Mouse (Mus musculus) liver, embryonic 15.5 days (tissue): ENCODE results near the gene Rfc2. TPM values are rescaled to one million over a fixed set of nuclear protein-coding genes. Genes with fewer than 3 reads are reported as not detected.

Source experiments
- ATAC-seq: fragments of 200-750 bp; cut with Nextera tagmentation; 2 replicates; pipeline ENCODE4 v1.8.0; 2017; ENCODE audit warnings: moderate number of reproducible peaks, mild to moderate bottlenecking, moderate library complexity; ENCODE audit not compliant: insufficient read depth
- H3K27ac ChIP-seq: fragments of 300-500 bp; sonication (generic); replicated peaks from 2 replicates; pipeline ENCODE4 v1.5.1; 2015; ENCODE audit warnings: mild to moderate bottlenecking, inconsistent platforms
- H3K27me3 ChIP-seq: fragments of 300-500 bp; sonication (generic); 2 replicates; pipeline ENCODE4 v1.6.1; 2015; ENCODE audit warnings: mild to moderate bottlenecking, inconsistent platforms
- H3K36me3 ChIP-seq: fragments of 300-500 bp; sonication (generic); replicated peaks from 2 replicates; pipeline ENCODE4 v1.6.1; 2015; ENCODE audit warnings: moderate library complexity, mild to moderate bottlenecking, inconsistent platforms
- H3K4me1 ChIP-seq: fragments of 300-500 bp; sonication (generic); replicated peaks from 2 replicates; pipeline ENCODE4 v1.6.1; 2015; ENCODE audit warnings: inconsistent platforms
- H3K4me2 ChIP-seq: fragments of 300-500 bp; sonication (generic); 2 replicates; pipeline ENCODE4 v1.6.1; 2015; ENCODE audit warnings: moderate library complexity, mild to moderate bottlenecking, inconsistent platforms
- H3K4me3 ChIP-seq: fragments of 300-500 bp; sonication (generic); replicated peaks from 2 replicates; pipeline ENCODE4 v1.5.1; 2015; ENCODE audit warnings: mild to moderate bottlenecking, inconsistent platforms
- H3K9ac ChIP-seq: fragments of 300-500 bp; sonication (generic); 2 replicates; pipeline ENCODE4 v1.6.1; 2015; ENCODE audit warnings: moderate library complexity, mild to moderate bottlenecking, inconsistent platforms
- H3K9me3 ChIP-seq: fragments of 300-500 bp; sonication (generic); replicated peaks from 2 replicates; pipeline ENCODE4 v1.6.1; 2016; ENCODE audit warnings: inconsistent platforms
- WGBS: fragments of 180-500 bp; shearing (Covaris S2); methylation state at CpG from one replicate; pipeline ENCODE4 v1.1.7; 2015; ENCODE audit warnings: mixed read lengths; ENCODE audit not compliant: insufficient replicate concordance; 5-methylcytosine and 5-hydroxymethylcytosine counted together
- polyA plus RNA-seq: library from polyadenylated mRNA; unstranded; fragments of >200 nt; fragmentation: Nextera tagmentation; extraction: Ambion mirVana; gene quantifications from 2 replicates; pipeline ENCODE4 v1.2.1, GENCODE M21; 2015

The Rfc2 gene
- polyA plus RNA-seq, 1 experiment from 2014 or later: 158 TPM

DNA sequence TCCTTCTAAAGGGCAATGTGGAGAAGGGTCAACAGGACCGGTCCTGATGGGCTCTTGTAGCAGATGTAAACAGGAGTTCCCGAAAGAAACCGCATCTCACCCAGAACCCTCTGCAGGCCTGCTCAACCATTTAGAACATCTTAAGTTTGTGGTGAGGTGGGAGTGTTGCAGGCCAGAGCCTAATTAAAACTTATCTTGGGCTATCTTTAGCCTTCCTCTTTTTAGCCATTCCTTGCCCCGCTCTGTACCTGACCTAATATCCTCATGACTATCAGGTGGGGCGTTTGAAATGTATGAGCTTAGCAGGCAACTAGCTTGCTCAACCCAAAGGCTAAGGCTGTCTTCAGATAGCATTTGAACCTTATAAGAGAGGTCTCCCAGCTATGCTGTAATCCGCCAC is 15.5 kb upstream of the Rfc2 start:
- Histone ChIP-seq H3K4me3 (no peak overlapping the region), H3K36me3 (no peaks in the 10 kb centered on the region), H3K27me3 (no peaks in the 10 kb centered on the region), H3K27ac (no peak overlapping the region), H3K9me3 (no peaks in the 10 kb centered on the region), H3K4me2 (no peak overlapping the region), H3K9ac (no peak overlapping the region), H3K4me1 (0 out of 2 replicates have a peak, but pooled peaks cover 3% of the 10 kb centered on the region)
- no peak for ATAC-seq
- WGBS: 61% methylated on average over 6 of the region's 6 CpGs

DNA sequence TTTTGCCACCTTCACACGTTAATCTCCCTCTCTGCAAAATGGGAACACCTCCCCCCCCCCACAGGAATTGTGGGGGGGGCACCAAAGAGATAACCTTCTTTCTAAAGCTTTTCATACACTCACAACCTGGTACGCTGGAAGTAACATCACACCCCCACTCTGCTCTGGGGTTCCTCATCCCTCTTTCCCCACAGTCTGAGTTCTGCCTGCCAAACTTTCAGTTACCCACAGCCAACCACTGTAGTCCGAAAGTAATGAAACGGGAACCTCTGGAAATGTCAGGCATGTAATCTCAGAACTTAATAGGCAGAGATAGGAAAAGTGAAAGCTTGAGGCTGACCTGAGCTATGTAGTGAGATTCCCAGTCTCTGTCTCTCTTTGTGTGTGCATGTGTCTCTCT is 13.7 kb upstream of the Rfc2 start:
- Histone ChIP-seq H3K9ac (no peak overlapping the region), H3K27ac (no peak overlapping the region), H3K4me2 (no peak overlapping the region), H3K4me3 (no peak overlapping the region), H3K27me3 (no peaks in the 10 kb centered on the region), H3K9me3 (no peaks in the 10 kb centered on the region), H3K4me1 (peaks cover 16% of the 10 kb centered on the region), H3K36me3 (no peaks in the 10 kb centered on the region)
- no peak for ATAC-seq
- 69% methylated on average over 4 of the region's 4 CpGs for WGBS

DNA sequence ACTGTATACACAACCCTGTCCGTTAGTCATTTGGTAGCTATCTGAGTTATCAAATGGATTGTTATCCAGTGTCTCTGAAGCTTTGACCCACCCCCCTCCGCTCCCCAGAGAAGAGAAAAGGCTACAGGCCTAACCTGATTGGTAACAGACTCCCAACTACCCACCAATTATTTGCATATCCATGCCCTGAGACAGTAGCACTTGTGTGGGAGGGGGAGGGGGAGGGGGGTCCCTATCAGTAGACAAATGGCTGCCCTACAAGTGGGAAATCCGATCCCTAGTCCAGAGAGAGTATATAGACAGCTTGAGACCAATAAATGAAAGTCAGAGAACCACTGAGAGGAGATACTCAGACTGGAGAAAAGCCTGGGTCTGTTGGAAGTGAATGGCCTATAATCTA is 13.1 kb upstream of the Rfc2 start:
- 62% methylated on average over 3 of the region's 3 CpGs for WGBS
- Histone ChIP-seq H3K9ac (no peak overlapping the region), H3K36me3 (no peaks in the 10 kb centered on the region), H3K9me3 (no peaks in the 10 kb centered on the region), H3K4me2 (no peak overlapping the region), H3K4me3 (no peak overlapping the region), H3K4me1 (peaks cover 22% of the 10 kb centered on the region), H3K27ac (no peak overlapping the region), H3K27me3 (no peaks in the 10 kb centered on the region)
- ATAC-seq: no peak

DNA sequence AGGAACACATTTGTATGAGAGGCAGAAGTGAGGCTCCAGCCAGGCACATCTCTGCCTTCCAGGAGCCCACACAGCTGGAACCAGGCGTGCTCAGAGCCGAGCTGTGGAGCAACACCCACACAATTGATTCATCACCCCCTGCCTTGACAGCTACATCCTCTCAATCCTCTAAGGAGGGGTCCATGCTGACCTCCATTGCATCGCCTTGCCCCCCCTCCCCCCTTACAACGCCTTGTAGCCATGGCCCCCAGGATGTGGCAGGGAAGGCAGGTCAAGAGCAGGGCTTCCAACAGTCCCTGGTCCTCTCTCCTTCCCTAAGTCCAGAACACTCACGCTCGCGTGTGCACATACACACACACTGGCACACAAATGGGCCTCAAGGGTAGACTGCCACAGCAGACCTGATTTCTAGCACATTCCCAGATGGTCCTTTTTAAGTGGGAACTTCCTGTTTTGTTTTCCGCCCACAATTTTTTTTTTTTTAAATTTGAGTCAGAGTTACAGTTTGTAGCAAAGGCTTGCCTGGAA is 12.1 kb upstream of the Rfc2 start:
- H3K27me3 ChIP-seq: no peaks in the 10 kb centered on the region
- no peaks in the 10 kb centered on the region for H3K9me3 ChIP-seq
- H3K36me3 ChIP-seq: no peaks in the 10 kb centered on the region
- H3K4me1 ChIP-seq: peaks cover 26% of the 10 kb centered on the region
- H3K9ac ChIP-seq: no peak overlapping the region
- 48% methylated on average over 8 of the region's 8 CpGs for WGBS
- no peak for ATAC-seq
- H3K4me2 ChIP-seq: no peak overlapping the region
- H3K27ac ChIP-seq: no peak overlapping the region
- no peak overlapping the region for H3K4me3 ChIP-seq

DNA sequence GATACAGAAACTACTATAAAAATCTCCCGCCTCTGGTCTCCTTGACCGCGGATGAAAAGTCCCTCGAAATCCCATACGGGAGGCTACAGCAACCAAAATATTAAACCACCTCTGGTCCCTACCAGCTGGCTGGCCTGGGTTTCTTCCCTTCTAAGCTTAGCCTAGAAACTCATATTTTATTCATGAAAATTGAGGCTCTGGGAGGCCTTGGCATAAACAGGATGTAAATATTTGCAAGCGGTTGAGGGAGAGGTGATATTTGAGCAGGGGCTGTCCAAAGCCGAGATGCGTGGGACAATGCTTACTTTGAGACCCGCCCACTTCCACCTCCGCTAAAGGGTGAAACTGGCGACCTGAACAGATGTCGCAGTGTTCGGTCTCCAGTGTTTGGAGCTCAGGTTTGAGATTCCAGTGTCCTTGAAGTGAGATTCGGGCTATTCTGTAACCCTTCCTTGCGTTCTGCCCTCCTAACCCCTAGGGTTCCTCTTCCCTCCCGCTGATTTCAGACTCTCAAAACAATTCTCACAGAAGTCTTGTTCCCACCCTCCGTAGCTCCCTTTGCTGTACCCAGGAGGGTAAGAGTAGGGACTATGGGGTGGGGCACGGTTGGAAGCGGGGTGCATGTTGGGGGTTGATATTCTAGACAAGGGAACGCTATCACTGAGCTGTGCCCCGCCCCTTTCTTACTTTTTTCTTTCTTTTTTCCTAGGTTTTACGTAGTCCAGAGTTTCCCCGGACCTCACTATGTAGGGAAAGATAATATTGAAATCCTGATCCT is 9.2 kb upstream of the Rfc2 start:
- Histone ChIP-seq H3K4me3 (peak overlapping the region; percentile 54), H3K4me2 (peak overlapping the region; percentile 80), H3K4me1 (peaks cover 42% of the 10 kb centered on the region), H3K9me3 (no peaks in the 10 kb centered on the region), H3K27ac (peak overlapping the region; percentile 64), H3K36me3 (no peaks in the 10 kb centered on the region), H3K27me3 (no peaks in the 10 kb centered on the region), H3K9ac (peak overlapping the region; percentile 39; the same call in 1 of the 2 replicates)
- peak; percentile 67 for ATAC-seq
- under 1% methylated on average over 23 of the region's 23 CpGs for WGBS

DNA sequence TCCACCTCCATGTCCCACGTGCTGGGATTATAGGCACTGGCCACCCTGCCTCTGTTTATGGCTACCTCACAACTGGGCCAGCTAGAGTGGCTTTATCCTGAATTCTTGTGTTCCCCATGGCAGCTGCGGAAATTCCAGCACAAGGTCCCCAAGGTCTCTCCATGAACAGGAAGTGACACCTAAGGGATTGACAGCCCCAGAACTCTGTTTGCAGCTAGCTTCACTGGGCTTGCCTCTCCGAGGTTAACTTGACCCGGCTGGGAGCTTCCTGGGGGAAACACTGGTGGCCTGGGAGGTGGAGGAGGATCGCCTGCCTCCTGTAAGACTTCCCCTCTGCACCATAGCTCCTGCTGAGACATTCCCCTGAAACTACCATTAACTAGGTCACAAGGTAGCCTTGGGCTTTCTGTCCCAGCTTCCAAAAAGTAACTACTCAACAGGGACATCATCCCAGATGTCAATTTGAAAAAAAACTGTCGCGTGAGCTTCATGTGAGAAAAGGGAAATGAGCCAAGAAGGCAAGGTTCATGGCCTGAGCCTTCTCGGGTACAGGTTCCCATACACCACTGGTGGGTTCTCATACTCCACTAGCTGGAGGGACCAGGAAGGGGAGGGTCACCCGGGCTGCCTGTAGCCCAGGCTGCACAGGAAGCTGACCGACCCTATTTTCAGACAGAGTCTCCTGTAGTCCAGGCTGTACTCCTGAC is 8.5 kb upstream of the Rfc2 start:
- no peaks in the 10 kb centered on the region for H3K27me3 ChIP-seq
- peak overlapping the region; percentile 39; the same call in 1 of the 2 replicates for H3K9ac ChIP-seq
- H3K4me2 ChIP-seq: peak overlapping the region; percentile 80
- no peaks in the 10 kb centered on the region for H3K36me3 ChIP-seq
- no peaks in the 10 kb centered on the region for H3K9me3 ChIP-seq
- ATAC-seq: no peak
- peak overlapping the region; percentile 54 for H3K4me3 ChIP-seq
- peak overlapping the region; percentile 64; the same call in 1 of the 2 replicates for H3K27ac ChIP-seq
- H3K4me1 ChIP-seq: peaks cover 46% of the 10 kb centered on the region
- WGBS: 26% methylated on average over 10 of the region's 10 CpGs

DNA sequence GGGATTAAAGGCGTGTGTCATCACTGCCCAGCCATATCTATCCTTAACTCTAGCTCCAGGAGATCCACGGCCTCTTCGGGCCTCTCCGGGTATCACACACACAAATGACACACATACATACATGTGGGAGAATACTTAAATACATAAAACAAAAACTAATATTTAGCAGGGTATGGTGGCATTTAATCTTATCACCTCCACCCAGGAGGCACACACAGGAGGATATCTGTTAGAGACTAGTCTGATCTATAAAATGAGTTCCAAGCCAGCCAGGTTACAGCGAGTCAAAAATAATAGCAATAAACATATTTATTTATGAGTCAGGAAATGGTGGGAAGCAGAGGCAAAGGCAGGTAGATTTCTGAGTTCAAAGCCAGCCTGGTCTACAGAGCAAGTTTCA is 5.3 kb upstream of the Rfc2 start:
- Histone ChIP-seq H3K9me3 (no peaks in the 10 kb centered on the region), H3K4me2 (no peak overlapping the region), H3K27ac (peak overlapping the region; percentile 14; the same call in 1 of the 2 replicates), H3K27me3 (no peaks in the 10 kb centered on the region), H3K4me1 (peaks cover 43% of the 10 kb centered on the region), H3K9ac (no peak overlapping the region), H3K36me3 (no peaks in the 10 kb centered on the region), H3K4me3 (no peak overlapping the region)
- ATAC-seq: no peak
- 66% methylated on average over 5 of the region's 5 CpGs for whole genome bisulfite sequencing

DNA sequence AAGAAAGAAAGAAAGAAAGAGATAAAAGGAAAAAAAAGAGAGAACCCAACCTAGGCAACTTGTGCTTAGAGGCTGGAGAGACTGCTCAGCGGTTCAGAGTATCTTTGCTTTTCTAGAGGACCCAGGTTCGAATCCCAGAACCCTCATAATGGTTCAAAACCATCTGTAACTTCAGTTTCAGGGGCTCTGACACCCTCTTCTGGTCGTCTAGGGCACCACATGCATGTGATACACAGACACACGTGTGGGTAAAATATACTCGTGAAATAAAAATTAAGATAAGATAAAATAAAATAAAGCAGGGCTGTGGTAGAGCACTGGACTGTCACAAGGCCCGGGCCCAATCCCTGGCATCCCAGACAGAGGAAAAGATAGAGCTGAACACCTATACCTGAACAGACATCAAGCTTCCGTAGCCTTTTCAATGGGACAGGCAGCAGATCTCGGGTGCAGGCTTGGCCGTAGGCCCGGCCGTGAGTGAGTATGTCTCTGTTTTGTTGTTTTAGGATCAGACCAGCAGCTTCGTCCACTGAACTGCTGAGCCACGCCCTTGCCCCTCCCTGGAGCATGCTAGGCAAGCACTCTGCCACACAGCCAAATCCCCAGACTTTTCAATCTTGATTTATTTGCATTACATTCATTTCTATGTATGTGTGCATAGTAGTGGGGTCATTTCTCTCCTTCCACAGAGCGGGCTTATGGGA is 4.5 kb upstream of the Rfc2 start:
- no peaks in the 10 kb centered on the region for H3K9me3 ChIP-seq
- H3K9ac ChIP-seq: no peak overlapping the region
- H3K4me3 ChIP-seq: no peak overlapping the region
- H3K27ac ChIP-seq: no peak overlapping the region
- WGBS: 57% methylated on average over 14 of the region's 14 CpGs
- H3K27me3 ChIP-seq: no peaks in the 10 kb centered on the region
- H3K4me1 ChIP-seq: peaks cover 37% of the 10 kb centered on the region
- ATAC-seq: no peak
- H3K36me3 ChIP-seq: no peaks in the 10 kb centered on the region
- H3K4me2 ChIP-seq: no peak overlapping the region

DNA sequence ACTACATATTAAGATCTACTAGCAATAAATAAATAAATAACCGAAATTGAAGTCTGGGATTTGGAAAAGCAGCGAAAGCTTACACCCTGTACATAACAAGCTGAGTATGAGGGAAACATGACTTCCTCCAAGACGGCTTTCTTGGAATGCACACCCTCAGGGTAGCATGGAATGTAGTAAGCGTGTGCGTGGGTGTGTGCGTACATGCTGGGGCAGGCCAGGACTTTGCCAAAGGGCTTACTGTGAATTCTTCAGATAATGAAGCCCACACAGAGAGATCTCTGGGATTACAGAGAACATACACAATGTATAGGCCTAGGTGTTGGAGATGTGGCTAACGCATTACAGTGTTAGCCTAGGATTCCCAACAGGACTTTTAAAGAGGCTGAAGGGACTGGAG is 3.6 kb upstream of the Rfc2 start:
- H3K27me3 ChIP-seq: no peaks in the 10 kb centered on the region
- WGBS: 78% methylated on average over 7 of the region's 7 CpGs
- H3K9me3 ChIP-seq: no peaks in the 10 kb centered on the region
- ATAC-seq: no peak
- H3K9ac ChIP-seq: no peak overlapping the region
- no peak overlapping the region for H3K4me2 ChIP-seq
- H3K36me3 ChIP-seq: no peaks in the 10 kb centered on the region
- no peak overlapping the region for H3K27ac ChIP-seq
- no peak overlapping the region for H3K4me3 ChIP-seq
- H3K4me1 ChIP-seq: peaks cover 29% of the 10 kb centered on the region

DNA sequence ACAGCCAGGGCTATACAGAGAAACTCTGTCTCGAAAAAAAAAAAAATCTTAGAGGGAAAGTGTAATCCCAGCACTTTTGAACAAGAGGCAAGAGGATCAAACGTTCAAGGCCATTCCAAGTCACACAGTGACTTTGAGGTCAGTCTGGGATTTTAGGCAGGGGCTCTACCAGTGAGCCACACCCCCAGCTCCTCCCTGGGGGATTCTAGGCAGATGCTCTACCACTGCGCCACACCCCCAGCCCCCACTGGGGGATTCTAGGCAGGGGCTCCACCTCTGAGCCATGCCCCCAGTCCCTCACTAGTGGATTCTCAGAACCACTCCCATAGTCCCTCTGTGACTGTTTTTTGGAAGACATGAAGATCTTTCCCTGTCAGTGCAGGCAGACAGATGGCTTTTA is 2.0 kb upstream of the Rfc2 start:
- 48% methylated on average over 3 of the region's 3 CpGs for WGBS
- ATAC-seq: no peak
- Histone ChIP-seq H3K4me3 (no peak overlapping the region), H3K27ac (no peak overlapping the region), H3K27me3 (no peaks in the 10 kb centered on the region), H3K9me3 (no peaks in the 10 kb centered on the region), H3K36me3 (no peaks in the 10 kb centered on the region), H3K4me1 (peaks cover 33% of the 10 kb centered on the region), H3K4me2 (no peak overlapping the region), H3K9ac (no peak overlapping the region)
